Mouse (Mus musculus) C2C12 (cell line): ENCODE data around the gene Cyp27a1. TPM values are rescaled to one million over a fixed set of nuclear protein-coding genes. Genes with fewer than 3 reads are reported as not detected.

Experiments used
- H3K27me3 ChIP-seq: one replicate; pipeline ENCODE4 v1.6.1; 2011; ENCODE audit not compliant: control insufficient read depth, insufficient read depth, insufficient read length
- H3K36me3 ChIP-seq: one replicate; pipeline ENCODE4 v1.6.1; 2011; ENCODE audit not compliant: control insufficient read depth, insufficient read depth
- H3K4me3 ChIP-seq: one replicate; pipeline ENCODE4 v1.5.1; 2011; ENCODE audit warnings: mild to moderate bottlenecking, control low read depth; ENCODE audit not compliant: poor library complexity, insufficient read depth, severe bottlenecking
- H3K79me2 ChIP-seq: one replicate; pipeline ENCODE4 v1.6.1; 2011; ENCODE audit not compliant: control insufficient read depth, insufficient read depth
- H3K79me3 ChIP-seq: one replicate; pipeline ENCODE4 v1.6.1; 2011; ENCODE audit warnings: low read depth, control low read depth
- H3ac ChIP-seq: one replicate; pipeline ENCODE3; 2011; ENCODE audit warnings: low read depth; ENCODE audit not compliant: control insufficient read depth, insufficient read length
- CEBPB ChIP-seq: IDR thresholded peaks from one replicate; pipeline ENCODE4 v1.6.1; 2011; ENCODE audit warnings: low read depth, mild to moderate bottlenecking, control low read depth, moderate library complexity
- CTCF ChIP-seq: IDR thresholded peaks from one replicate; pipeline ENCODE4 v1.5.1; 2011; ENCODE audit not compliant: control insufficient read depth, insufficient read depth, insufficient read length
- FOSL1 ChIP-seq: IDR thresholded peaks from one replicate; pipeline ENCODE4 v1.8.0; 2011; ENCODE audit warnings: mild to moderate bottlenecking, low read length; ENCODE audit not compliant: poor library complexity, insufficient read depth, severe bottlenecking
- MAX ChIP-seq: IDR thresholded peaks from one replicate; pipeline ENCODE4 v1.6.1; 2011; ENCODE audit warnings: mild to moderate bottlenecking, control low read depth
- MYOD1 ChIP-seq: IDR thresholded peaks from one replicate; pipeline ENCODE4 v1.6.1; 2011; ENCODE audit warnings: low read depth; ENCODE audit not compliant: control insufficient read depth, insufficient read length
- MYOG ChIP-seq: IDR thresholded peaks from one replicate; pipeline ENCODE4 v1.6.1; 2011; ENCODE audit not compliant: control insufficient read depth, insufficient read length; ENCODE audit errors: extremely low read depth
- USF1 ChIP-seq: IDR thresholded peaks from one replicate; pipeline ENCODE4 v1.6.1; 2011; ENCODE audit warnings: low read depth, mild to moderate bottlenecking, control low read depth, moderate library complexity
- polyA plus RNA-seq: library from polyadenylated mRNA; unstranded; fragments of >200 nt; fragmentation: generic; extraction: Trizol; gene quantifications from one replicate; pipeline ENCODE4 v1.2.1, GENCODE M21; 2012; ENCODE audit warnings: missing spikeins

Gene Cyp27a1
- polyA plus RNA-seq, 1 experiment: 0.05 TPM

GRCm38 (mm10) chr1:74698791-74699190 is 14.6 kb upstream of the Cyp27a1 start:
- H3K4me3 ChIP-seq: no peak overlapping the region
- TF ChIP-seq MAX: no peak
- no peak for TF ChIP-seq CEBPB
- no peak for TF ChIP-seq MYOG
- no peak for TF ChIP-seq USF1
- no peak for TF ChIP-seq CTCF
- no peak for TF ChIP-seq FOSL1
- TF ChIP-seq MYOD1: no peak
- no peaks in the 10 kb centered on the region for H3K27me3 ChIP-seq
- no peak overlapping the region for H3ac ChIP-seq
- peaks cover 77% of the 10 kb centered on the region for H3K36me3 ChIP-seq
- H3K79me3 ChIP-seq: no peaks in the 10 kb centered on the region
- H3K79me2 ChIP-seq: no peaks in the 10 kb centered on the region

GRCm38 (mm10) chr1:74702142-74702553 is 11.2 kb upstream of the Cyp27a1 start:
- Histone ChIP-seq H3K27me3 (no peaks in the 10 kb centered on the region), H3K36me3 (peaks cover 45% of the 10 kb centered on the region), H3K79me2 (no peaks in the 10 kb centered on the region), H3ac (no peak overlapping the region), H3K79me3 (no peaks in the 10 kb centered on the region), H3K4me3 (no peak overlapping the region)
- TF ChIP-seq USF1: no peak
- TF ChIP-seq CEBPB: no peak
- no peak for TF ChIP-seq MYOG
- TF ChIP-seq MAX: no peak
- TF ChIP-seq CTCF: no peak
- no peak for TF ChIP-seq MYOD1
- no peak for TF ChIP-seq FOSL1

- Histone ChIP-seq H3K27me3 (no peaks in the 10 kb centered on the region), H3K79me2 (no peaks in the 10 kb centered on the region), H3ac (no peak overlapping the region), H3K79me3 (no peaks in the 10 kb centered on the region), H3K36me3 (peaks cover 25% of the 10 kb centered on the region), H3K4me3 (no peak overlapping the region)
- TF ChIP-seq CTCF (no peak), FOSL1 (no peak), MAX (no peak), MYOG (no peak)
These were observed 9.2 kb upstream of the Cyp27a1 start for GRCm38 (mm10) chr1:74704156-74704555.

- TF ChIP-seq MAX (no peak), FOSL1 (no peak), MYOD1 (no peak), MYOG (no peak), USF1 (no peak), CEBPB (no peak)
- Histone ChIP-seq H3K79me2 (no peaks in the 10 kb centered on the region), H3K27me3 (no peaks in the 10 kb centered on the region), H3K79me3 (no peaks in the 10 kb centered on the region), H3K36me3 (peaks cover 17% of the 10 kb centered on the region), H3K4me3 (no peak overlapping the region), H3ac (no peak overlapping the region)
These were observed 8.4 kb upstream of the Cyp27a1 start for GRCm38 (mm10) chr1:74705016-74705415.

GRCm38 (mm10) chr1:74709566-74709965 is 3.8 kb upstream of the Cyp27a1 start:
- TF ChIP-seq MYOG (no peak), MYOD1 (no peak), CEBPB (no peak), FOSL1 (no peak), MAX (no peak), CTCF (no peak), USF1 (no peak)
- Histone ChIP-seq H3ac (no peak overlapping the region), H3K4me3 (no peak overlapping the region), H3K27me3 (no peaks in the 10 kb centered on the region), H3K79me2 (no peaks in the 10 kb centered on the region), H3K36me3 (no peaks in the 10 kb centered on the region), H3K79me3 (no peaks in the 10 kb centered on the region)

- Histone ChIP-seq H3ac (no peak overlapping the region), H3K27me3 (no peaks in the 10 kb centered on the region), H3K4me3 (no peak overlapping the region), H3K36me3 (no peaks in the 10 kb centered on the region), H3K79me2 (no peaks in the 10 kb centered on the region), H3K79me3 (no peaks in the 10 kb centered on the region)
- TF ChIP-seq MYOD1 (no peak), FOSL1 (no peak), CEBPB (no peak), MYOG (no peak), MAX (no peak), CTCF (no peak), USF1 (no peak)
These were observed 1.3 kb upstream of the Cyp27a1 start for GRCm38 (mm10) chr1:74712046-74712445.
